Mouse (Mus musculus) hindbrain, postnatal 0 days (tissue): Measurements from ENCODE around the gene Ip6k1. TPM values are rescaled to one million over a fixed set of nuclear protein-coding genes. Genes with fewer than 3 reads are reported as not detected.

Experiments
- ATAC-seq: fragments of 200-750 bp; cut with Nextera tagmentation; 2 replicates; pipeline ENCODE4 v1.8.0; 2017; ENCODE audit warnings: mild to moderate bottlenecking, moderate TSS enrichment, moderate library complexity
- DNase-seq: peaks from one replicate; pipeline ENCODE4 v3.0.0-alpha.2; 2015; ENCODE audit warnings: low spot score
- H3K27ac ChIP-seq: fragments of 300-500 bp; sonication (generic); 2 replicates; pipeline ENCODE4 v1.5.1; 2014; ENCODE audit warnings: mild to moderate bottlenecking
- H3K27me3 ChIP-seq: fragments of 300-500 bp; sonication (generic); 2 replicates; pipeline ENCODE4 v1.6.1; 2014; ENCODE audit warnings: low read length, mixed read lengths; ENCODE audit not compliant: insufficient read depth
- H3K36me3 ChIP-seq: fragments of 300-500 bp; sonication (generic); 2 replicates; pipeline ENCODE4 v1.6.1; 2014; ENCODE audit warnings: low read length, mixed read lengths; ENCODE audit not compliant: insufficient read depth
- H3K4me1 ChIP-seq: fragments of 300-500 bp; sonication (generic); 2 replicates; pipeline ENCODE4 v1.6.1; 2014; ENCODE audit warnings: antibody characterized with exemption, low read length, mixed read lengths; ENCODE audit not compliant: insufficient read depth
- H3K4me2 ChIP-seq: fragments of 300-500 bp; sonication (generic); 2 replicates; pipeline ENCODE4 v1.6.1; 2014; ENCODE audit warnings: low read depth, mild to moderate bottlenecking, low read length, moderate library complexity, mixed read lengths
- H3K4me3 ChIP-seq: fragments of 300-500 bp; sonication (generic); 2 replicates; pipeline ENCODE4 v1.5.1; 2014; ENCODE audit warnings: low read length
- H3K9ac ChIP-seq: fragments of 300-500 bp; sonication (generic); replicated peaks from 2 replicates; pipeline ENCODE4 v1.6.1; 2014; ENCODE audit warnings: mild to moderate bottlenecking, low read length, moderate library complexity, mixed read lengths
- H3K9me3 ChIP-seq: fragments of 300-500 bp; sonication (generic); 2 replicates; pipeline ENCODE4 v1.6.1; 2016; ENCODE audit warnings: low read length, mixed read lengths
- CTCF ChIP-seq: IDR thresholded peaks from 2 replicates; pipeline ENCODE4 v1.5.1; 2016; ENCODE audit warnings: antibody characterized with exemption, control low read depth, low read depth
- WGBS: fragments of 180-500 bp; shearing (Covaris S2); extraction: QIAGEN DNeasy Blood & Tissue Kit; methylation state at CpG from one replicate; pipeline ENCODE4 v1.1.7; 2014; 5-methylcytosine and 5-hydroxymethylcytosine counted together
- polyA plus RNA-seq: library from polyadenylated mRNA; unstranded; fragments of >200 nt; fragmentation: Nextera tagmentation; extraction: Ambion mirVana; gene quantifications from 2 replicates; pipeline ENCODE4 v1.2.1, GENCODE M21; 2015
- total RNA-seq: library from RNA; depleted of rRNA; stranded (reverse); fragments of >200 nt; gene quantifications from 2 replicates; pipeline ENCODE4 v1.2.3, GENCODE M21; 2014

The Ip6k1 gene
- total and polyA plus RNA-seq, 2 experiments from 2014 or later = 83.6 to 258 TPM

- no peak overlapping the region for H3K9ac ChIP-seq
- no peak overlapping the region for H3K4me2 ChIP-seq
- no peak overlapping the region for H3K27ac ChIP-seq
- no peaks in the 10 kb centered on the region for H3K27me3 ChIP-seq
- H3K4me1 ChIP-seq = peaks cover 8% of the 10 kb centered on the region; the same call in 1 of the 2 replicates
- H3K9me3 ChIP-seq = no peaks in the 10 kb centered on the region
- 94% methylated on average over 15 of the region's 15 CpGs for WGBS
- no peak for TF ChIP-seq CTCF
- H3K4me3 ChIP-seq = no peak overlapping the region
- ATAC-seq (no peak), DNase-seq (no peak)
- peaks cover 32% of the 10 kb centered on the region for H3K36me3 ChIP-seq
Measured at GRCm38 (mm10) chr9:108051184-108051930, 49.1 kb downstream of the Ip6k1 start.

DNA sequence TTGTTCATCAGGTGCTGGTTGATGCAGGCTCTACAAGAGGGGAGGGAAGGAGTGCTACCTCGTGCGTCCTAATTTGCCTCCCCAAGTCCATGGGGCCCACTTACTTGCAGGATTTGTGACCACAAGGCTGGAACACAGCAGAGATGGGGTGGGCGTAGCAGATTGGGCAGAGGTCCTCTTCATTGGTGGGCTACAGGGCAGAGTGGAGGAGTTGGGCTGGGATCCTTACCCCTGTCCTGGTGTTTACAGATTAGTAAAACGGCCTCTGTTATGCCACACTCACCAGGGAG lies 49.6 kb downstream of the Ip6k1 start:
- no peaks in the 10 kb centered on the region for H3K27me3 ChIP-seq
- no peak overlapping the region for H3K9ac ChIP-seq
- H3K4me3 ChIP-seq = no peak overlapping the region
- peaks cover 8% of the 10 kb centered on the region; the same call in 1 of the 2 replicates for H3K4me1 ChIP-seq
- TF ChIP-seq CTCF = no peak
- H3K4me2 ChIP-seq = no peak overlapping the region
- no peak for DNase-seq
- no peaks in the 10 kb centered on the region for H3K9me3 ChIP-seq
- ATAC-seq = no peak
- peaks cover 33% of the 10 kb centered on the region for H3K36me3 ChIP-seq
- WGBS = 88% methylated on average over 4 of the region's 4 CpGs
- H3K27ac ChIP-seq = no peak overlapping the region

GRCm38 (mm10) chr9:108052411-108052810 lies 50.1 kb downstream of the Ip6k1 start:
- Histone ChIP-seq H3K36me3 (peaks cover 33% of the 10 kb centered on the region), H3K9ac (no peak overlapping the region), H3K4me1 (peaks cover 8% of the 10 kb centered on the region; the same call in 1 of the 2 replicates), H3K4me2 (no peak overlapping the region), H3K27me3 (no peaks in the 10 kb centered on the region), H3K4me3 (no peak overlapping the region), H3K27ac (peak overlapping the region; percentile 20; the same call in 1 of the 2 replicates), H3K9me3 (no peaks in the 10 kb centered on the region)
- DNase-seq (no peak), ATAC-seq (no peak)
- 73% methylated on average over 7 of the region's 7 CpGs for WGBS
- TF ChIP-seq CTCF = no peak

- H3K9me3 ChIP-seq = no peaks in the 10 kb centered on the region
- peaks cover 8% of the 10 kb centered on the region; the same call in 1 of the 2 replicates for H3K4me1 ChIP-seq
- H3K27ac ChIP-seq = peak within 1 kb of the TSS; percentile 20; the same call in 1 of the 2 replicates
- no peak within 1 kb of the TSS for H3K9ac ChIP-seq
- no peak within 1 kb of the TSS for H3K4me3 ChIP-seq
- H3K4me2 ChIP-seq = peak within 1 kb of the TSS; percentile 34; the same call in 1 of the 2 replicates
- peak; percentile 53 for ATAC-seq
- peak; percentile 98 for DNase-seq
- 60% methylated on average over 20 of the region's 20 CpGs for WGBS
- H3K27me3 ChIP-seq = no peaks in the 10 kb centered on the region
- peak; percentile 91 for TF ChIP-seq CTCF
- H3K36me3 ChIP-seq = peaks cover 36% of the 10 kb centered on the region
Measured at GRCm38 (mm10) chr9:108052885-108053664, 50.8 kb downstream of the Ip6k1 start, which contains the start of gene Amigo3. Gene Amigo3, plus strand, starts transcription at chr9:108053159.

DNA sequence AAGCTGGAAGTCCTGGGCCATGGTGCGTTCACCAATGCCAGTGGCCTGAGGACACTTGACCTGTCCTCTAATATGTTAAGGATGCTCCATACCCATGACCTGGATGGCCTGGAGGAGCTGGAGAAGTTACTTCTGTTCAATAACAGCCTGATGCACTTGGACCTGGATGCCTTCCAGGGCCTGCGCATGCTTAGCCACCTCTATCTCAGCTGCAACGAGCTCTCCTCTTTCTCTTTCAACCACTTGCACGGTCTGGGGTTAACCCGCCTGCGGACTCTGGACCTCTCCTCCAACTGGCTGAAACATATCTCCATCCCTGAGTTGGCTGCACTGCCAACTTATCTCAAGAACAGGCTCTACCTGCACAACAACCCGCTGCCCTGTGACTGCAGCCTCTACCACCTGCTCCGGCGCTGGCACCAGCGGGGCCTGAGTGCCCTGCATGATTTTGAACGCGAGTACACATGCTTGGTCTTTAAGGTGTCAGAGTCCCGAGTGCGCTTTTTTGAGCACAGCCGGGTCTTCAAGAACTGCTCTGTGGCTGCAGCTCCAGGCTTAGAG lies 51.4 kb downstream of the Ip6k1 start:
- WGBS = 92% methylated on average over 15 of the region's 15 CpGs
- no peaks in the 10 kb centered on the region for H3K9me3 ChIP-seq
- no peak overlapping the region for H3K4me2 ChIP-seq
- H3K4me1 ChIP-seq = peaks cover 8% of the 10 kb centered on the region; the same call in 1 of the 2 replicates
- no peak for ATAC-seq
- no peak overlapping the region for H3K9ac ChIP-seq
- no peak overlapping the region for H3K27ac ChIP-seq
- DNase-seq = no peak
- H3K27me3 ChIP-seq = no peaks in the 10 kb centered on the region
- H3K4me3 ChIP-seq = no peak overlapping the region
- no peak for TF ChIP-seq CTCF
- H3K36me3 ChIP-seq = peaks cover 42% of the 10 kb centered on the region

GRCm38 (mm10) chr9:108054331-108055040 lies 52.2 kb downstream of the Ip6k1 start:
- DNase-seq = no peak
- no peak for TF ChIP-seq CTCF
- Histone ChIP-seq H3K4me2 (no peak overlapping the region), H3K9me3 (no peaks in the 10 kb centered on the region), H3K27ac (no peak overlapping the region), H3K36me3 (peaks cover 48% of the 10 kb centered on the region), H3K4me3 (no peak overlapping the region), H3K9ac (no peak overlapping the region), H3K27me3 (no peaks in the 10 kb centered on the region), H3K4me1 (peaks cover 7% of the 10 kb centered on the region; the same call in 1 of the 2 replicates)
- ATAC-seq = no peak
- 88% methylated on average over 22 of the region's 22 CpGs for WGBS
